Mouse (Mus musculus) embryonic facial prominence, embryonic 11.5 days (tissue): Measurements from ENCODE around the gene Rab36. TPM values are rescaled to one million over a fixed set of nuclear protein-coding genes. Genes with fewer than 3 reads are reported as not detected.

Source experiments
- ATAC-seq: fragments of 200-750 bp; cut with Nextera tagmentation; replicated peaks from 2 replicates; pipeline ENCODE4 v1.8.0; 2017; ENCODE audit warnings: low read depth; ENCODE audit not compliant: insufficient number of reproducible peaks, low FRiP score, low TSS enrichment
- DNase-seq: peaks from one replicate; pipeline ENCODE4 v3.0.0-alpha.2; 2015; ENCODE audit warnings: low spot score
- H3K27ac ChIP-seq: fragments of 300-500 bp; sonication (generic); replicated peaks from 2 replicates; pipeline ENCODE4 v1.5.1; 2014; ENCODE audit warnings: mild to moderate bottlenecking, low read depth, low read length, control low read depth
- H3K27me3 ChIP-seq: fragments of 300-500 bp; sonication (generic); 2 replicates; pipeline ENCODE4 v1.6.1; 2014; ENCODE audit warnings: mild to moderate bottlenecking, low read length, moderate library complexity, mixed read lengths; ENCODE audit not compliant: control insufficient read depth, insufficient read depth
- H3K36me3 ChIP-seq: fragments of 300-500 bp; sonication (generic); replicated peaks from 2 replicates; pipeline ENCODE4 v1.6.1; 2014; ENCODE audit warnings: low read depth, mild to moderate bottlenecking, low read length, moderate library complexity, mixed read lengths; ENCODE audit not compliant: control insufficient read depth, insufficient read depth
- H3K4me1 ChIP-seq: fragments of 300-500 bp; sonication (generic); 2 replicates; pipeline ENCODE4 v1.6.1; 2014; ENCODE audit warnings: low read length, mixed read lengths; ENCODE audit not compliant: control insufficient read depth, insufficient read depth
- H3K4me2 ChIP-seq: fragments of 300-500 bp; sonication (generic); 2 replicates; pipeline ENCODE4 v1.6.1; 2014; ENCODE audit warnings: low read depth, mild to moderate bottlenecking, control low read depth, low read length, moderate library complexity
- H3K4me3 ChIP-seq: fragments of 300-500 bp; sonication (generic); 2 replicates; pipeline ENCODE4 v1.5.1; 2014; ENCODE audit warnings: low read depth, low read length, control low read depth
- H3K9ac ChIP-seq: fragments of 300-500 bp; sonication (generic); replicated peaks from 2 replicates; pipeline ENCODE4 v1.6.1; 2014; ENCODE audit warnings: mild to moderate bottlenecking, control low read depth, low read length
- H3K9me3 ChIP-seq: fragments of 300-500 bp; sonication (generic); replicated peaks from 2 replicates; pipeline ENCODE4 v1.6.1; 2016; ENCODE audit warnings: mild to moderate bottlenecking, low read length, inconsistent platforms, mixed read lengths; ENCODE audit not compliant: control insufficient read depth
- WGBS: fragments of 180-500 bp; shearing (Covaris S2); extraction: QIAGEN DNeasy Blood & Tissue Kit; methylation state at CpG from one replicate; pipeline ENCODE4 v1.1.7; 2014; 5-methylcytosine and 5-hydroxymethylcytosine counted together
- polyA plus RNA-seq: library from polyadenylated mRNA; unstranded; fragments of >200 nt; fragmentation: Nextera tagmentation; extraction: Ambion mirVana; gene quantifications from 2 replicates; pipeline ENCODE4 v1.2.1, GENCODE M21; 2014

Rab36 gene
- polyA plus RNA-seq, 1 experiment from 2014 or later: 8.5 TPM

DNA sequence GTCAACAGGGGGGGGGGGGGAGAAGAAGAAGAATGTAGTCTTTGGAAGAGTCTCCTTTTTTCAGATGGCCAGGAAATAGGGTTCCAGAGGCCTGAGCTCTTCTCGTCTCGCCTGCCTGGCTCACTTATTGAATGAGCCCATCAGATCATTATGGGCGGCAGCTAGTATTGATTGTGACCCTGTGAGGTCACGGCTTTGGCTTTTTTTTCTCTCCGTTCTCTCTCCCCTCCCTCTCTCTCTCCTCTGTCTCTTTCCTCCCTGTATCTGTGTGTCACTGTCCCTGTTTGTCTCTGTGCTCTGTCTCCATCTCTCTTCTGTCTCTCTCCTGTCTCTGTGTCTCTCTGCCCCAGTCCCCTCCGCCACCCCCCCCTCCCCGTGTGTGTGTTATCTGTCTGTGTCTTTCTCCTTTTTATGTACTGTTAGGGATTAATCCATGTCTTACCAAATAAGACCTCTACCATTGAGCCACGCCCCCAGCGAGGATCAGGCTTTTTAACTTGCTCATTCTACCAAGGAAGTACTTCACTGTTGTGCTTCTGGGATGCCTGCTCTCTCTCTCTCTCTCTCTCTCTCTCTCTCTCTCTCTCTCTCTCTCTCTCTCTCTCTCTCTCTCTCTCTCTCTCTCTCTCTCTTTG is 22.0 kb downstream of the Rab36 start:
- WGBS: 23% methylated on average over 9 of the region's 9 CpGs
- DNase-seq (peak; percentile 53), ATAC-seq (no peak)
- H3K4me2 ChIP-seq: no peak overlapping the region
- no peaks in the 10 kb centered on the region for H3K36me3 ChIP-seq
- H3K27me3 ChIP-seq: no peaks in the 10 kb centered on the region
- no peak overlapping the region for H3K4me3 ChIP-seq
- H3K4me1 ChIP-seq: peaks cover 6% of the 10 kb centered on the region
- H3K9me3 ChIP-seq: no peaks in the 10 kb centered on the region
- no peak overlapping the region for H3K9ac ChIP-seq
- H3K27ac ChIP-seq: no peak overlapping the region

DNA sequence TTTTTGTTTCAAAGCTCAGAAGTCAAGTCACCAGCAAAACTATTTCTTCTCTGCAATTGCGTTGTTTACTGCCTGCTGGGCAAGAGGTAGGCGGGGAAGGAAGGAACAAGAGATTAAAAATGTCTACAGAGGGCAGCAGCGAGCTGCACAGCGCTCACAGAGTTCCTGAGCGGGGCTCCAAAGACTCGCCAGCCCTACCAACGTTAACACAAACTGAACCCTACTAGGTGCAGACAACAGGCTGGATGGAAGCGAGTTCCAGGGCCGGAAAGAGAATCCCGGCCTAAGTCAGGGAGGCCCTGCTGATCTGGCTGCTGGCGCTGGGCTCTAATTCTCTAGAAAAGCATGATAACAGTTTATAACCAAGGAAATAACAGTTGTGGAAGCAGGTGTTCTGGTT is 22.5 kb downstream of the Rab36 start:
- H3K27ac ChIP-seq: no peak overlapping the region

GRCm38 (mm10) chr10:75060217-75060842 is 23.5 kb downstream of the Rab36 start, which contains the start of gene Bcr:
Gene Bcr (plus strand): TSS chr10:75060592.
- ATAC-seq (peak; percentile 83), DNase-seq (peak; percentile 90)
- peak within 1 kb of the TSS; percentile 93 for H3K4me3 ChIP-seq
- WGBS: under 1% methylated on average over 47 of the region's 73 CpGs
- H3K4me1 ChIP-seq: peaks cover 8% of the 10 kb centered on the region
- peak within 1 kb of the TSS; percentile 28 for H3K27ac ChIP-seq
- H3K36me3 ChIP-seq: no peaks in the 10 kb centered on the region
- peak within 1 kb of the TSS; percentile 97 for H3K4me2 ChIP-seq
- H3K9me3 ChIP-seq: no peaks in the 10 kb centered on the region
- H3K9ac ChIP-seq: peak within 1 kb of the TSS; percentile 83
- no peaks in the 10 kb centered on the region for H3K27me3 ChIP-seq

More for the DNA sequence above, 22.5 kb downstream of the Rab36 start:
- Histone ChIP-seq H3K36me3 (no peaks in the 10 kb centered on the region), H3K4me3 (peak overlapping the region; percentile 93; the same call in 1 of the 2 replicates), H3K4me2 (peak overlapping the region; percentile 97; the same call in 1 of the 2 replicates), H3K27me3 (no peaks in the 10 kb centered on the region), H3K4me1 (peaks cover 6% of the 10 kb centered on the region), H3K9ac (no peak overlapping the region), H3K9me3 (no peaks in the 10 kb centered on the region)
- WGBS: 1% methylated on average over 11 of the region's 11 CpGs
- peak; percentile 81 for DNase-seq
- no peak for ATAC-seq

GRCm38 (mm10) chr10:75060843-75061235 is 24.0 kb downstream of the Rab36 start:
- under 1% methylated on average over 35 of the region's 48 CpGs for WGBS
- DNase-seq: peak; percentile 34
- no peak for ATAC-seq
- H3K9me3 ChIP-seq: no peaks in the 10 kb centered on the region
- H3K4me2 ChIP-seq: peak overlapping the region; percentile 97
- H3K36me3 ChIP-seq: no peaks in the 10 kb centered on the region
- peaks cover 8% of the 10 kb centered on the region for H3K4me1 ChIP-seq
- H3K27me3 ChIP-seq: no peaks in the 10 kb centered on the region
- peak overlapping the region; percentile 83 for H3K9ac ChIP-seq
- H3K4me3 ChIP-seq: peak overlapping the region; percentile 93
- peak overlapping the region; percentile 28 for H3K27ac ChIP-seq

GRCm38 (mm10) chr10:75061341-75062188 is 24.7 kb downstream of the Rab36 start:
- Histone ChIP-seq H3K4me2 (peak overlapping the region; percentile 97), H3K27ac (no peak overlapping the region), H3K4me3 (peak overlapping the region; percentile 93), H3K9ac (peak overlapping the region; percentile 83), H3K27me3 (no peaks in the 10 kb centered on the region), H3K4me1 (peaks cover 8% of the 10 kb centered on the region), H3K36me3 (no peaks in the 10 kb centered on the region), H3K9me3 (no peaks in the 10 kb centered on the region)
- DNase-seq (peak; percentile 30), ATAC-seq (no peak)
- WGBS: 2% methylated on average over 70 of the region's 71 CpGs

- H3K4me3 ChIP-seq: peak overlapping the region; percentile 93
- no peak overlapping the region for H3K27ac ChIP-seq
- H3K4me1 ChIP-seq: peaks cover 8% of the 10 kb centered on the region
- DNase-seq: peak; percentile 32
- ATAC-seq: no peak
- peak overlapping the region; percentile 97 for H3K4me2 ChIP-seq
- no peaks in the 10 kb centered on the region for H3K36me3 ChIP-seq
- H3K9me3 ChIP-seq: no peaks in the 10 kb centered on the region
- peak overlapping the region; percentile 83 for H3K9ac ChIP-seq
- no peaks in the 10 kb centered on the region for H3K27me3 ChIP-seq
- WGBS: 16% methylated on average over 6 of the region's 6 CpGs
Measured at GRCm38 (mm10) chr10:75062189-75062561, 25.3 kb downstream of the Rab36 start.

GRCm38 (mm10) chr10:75062621-75063020 is 25.8 kb downstream of the Rab36 start:
- WGBS: 37% methylated on average over 6 of the region's 6 CpGs
- Histone ChIP-seq H3K4me2 (peak overlapping the region; percentile 97), H3K27ac (no peak overlapping the region), H3K9ac (no peak overlapping the region), H3K9me3 (no peaks in the 10 kb centered on the region), H3K27me3 (no peaks in the 10 kb centered on the region), H3K4me3 (peak overlapping the region; percentile 93), H3K4me1 (peaks cover 8% of the 10 kb centered on the region), H3K36me3 (no peaks in the 10 kb centered on the region)
- ATAC-seq (no peak), DNase-seq (peak; percentile 31)
